Mouse (Mus musculus): ENCODE data around the gene Oscp1.

GRCm38 (mm10) chr4:126062856-126063255, 4.5 kb downstream of the Oscp1 start:
- TF ChIP-seq CTCF (IDR thresholded peaks at IDR 0.05; ENCODE audit: low read depth, low read length) (no peak), POLR2A (IDR thresholded peaks at IDR 0.05; ENCODE audit: extremely low read depth, insufficient read depth, low read length) (no peak)

All from liver, adult 2 months (tissue).